Mouse (Mus musculus): ENCODE measurements around the gene Lrrc8b. TPM values are rescaled to one million over a fixed set of nuclear protein-coding genes. Genes with fewer than 3 reads are reported as not detected.
A peak's percentile ranks its signal among the peaks of the same experiment; 100 is the strongest.

Lrrc8b gene
- polyA plus RNA-seq, 1 experiment from 2014 or later = 28.5 TPM

DNA sequence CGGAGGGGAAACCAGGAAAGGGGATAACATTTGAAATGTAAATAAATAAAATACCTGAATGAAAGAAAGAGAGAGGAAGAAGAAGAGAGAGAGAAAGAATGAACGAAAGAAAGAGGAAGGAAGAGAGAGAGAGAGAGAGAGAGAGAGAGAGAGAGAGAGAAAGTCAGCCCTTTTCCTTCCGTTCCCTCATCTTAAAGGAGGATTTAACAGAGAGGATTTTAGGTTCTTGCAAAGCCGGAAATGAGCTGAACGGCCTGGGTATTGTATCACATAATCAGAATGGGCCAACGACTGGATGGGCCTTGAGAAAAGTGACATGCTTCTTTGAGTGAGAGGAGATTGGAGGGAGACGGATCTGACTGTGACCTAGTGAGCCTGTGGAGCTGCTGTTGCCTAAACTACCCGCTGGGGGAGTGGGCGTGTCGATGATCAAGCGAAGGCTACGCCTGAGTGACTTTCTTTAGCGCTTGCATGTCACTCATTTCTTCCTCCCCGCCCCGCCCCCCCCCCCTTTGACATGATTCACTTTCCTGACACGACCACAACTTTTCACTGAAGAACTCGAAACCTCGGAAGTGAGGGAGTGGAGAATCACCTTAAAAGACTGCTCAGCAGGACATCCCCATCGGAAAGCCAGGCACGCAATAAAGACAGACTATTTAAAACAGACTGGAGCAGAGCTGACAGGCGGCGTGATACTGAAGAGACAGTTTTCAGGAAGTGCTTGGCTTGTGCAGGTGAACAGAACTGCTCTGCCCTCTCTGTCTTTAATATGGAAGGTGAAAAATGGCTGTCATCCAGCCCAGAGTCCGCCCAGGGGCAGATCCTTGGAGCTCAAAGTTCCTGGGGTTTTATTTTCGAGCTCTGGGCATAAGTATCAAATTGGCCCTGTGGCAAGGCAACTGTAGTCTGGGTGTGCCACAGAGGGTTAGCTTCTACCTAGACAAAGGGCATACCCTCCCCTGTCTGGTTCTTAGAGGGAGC, 79.6 kb downstream of the Lrrc8b start:
- no peaks in the 10 kb centered on the region for H3K27me3 ChIP-seq (ENCODE audit: control insufficient read depth, insufficient read depth, low read length)
- 0 out of 2 replicates have a peak overlapping the region, but pooled peaks have one; percentile 20 for H3K27ac ChIP-seq (replicated peaks; ENCODE audit: low read depth, low read length)
- peak overlapping the region; percentile 45 for H3K4me2 ChIP-seq (ENCODE audit: low read length)
- ATAC-seq (ENCODE audit: low FRiP score, low TSS enrichment) (peak; percentile 72), DNase-seq (peak; percentile 85)
- 0 out of 2 replicates have a peak overlapping the region, but pooled peaks have one; percentile 16 for H3K9ac ChIP-seq (replicated peaks; ENCODE audit: low read length)
- H3K36me3 ChIP-seq (ENCODE audit: control insufficient read depth, insufficient read depth, low read length) = no peaks in the 10 kb centered on the region
- WGBS = 2% methylated on average over 24 of the region's 24 CpGs
- H3K4me1 ChIP-seq (ENCODE audit: control insufficient read depth, insufficient read depth, low read length) = peaks cover 39% of the 10 kb centered on the region
- H3K9me3 ChIP-seq (ENCODE audit: control insufficient read depth, low read length) = no peaks in the 10 kb centered on the region
- H3K4me3 ChIP-seq (replicated peaks; ENCODE audit: low read depth, low read length) = peak overlapping the region; percentile 3; the same call in 1 of the 2 replicates

DNA sequence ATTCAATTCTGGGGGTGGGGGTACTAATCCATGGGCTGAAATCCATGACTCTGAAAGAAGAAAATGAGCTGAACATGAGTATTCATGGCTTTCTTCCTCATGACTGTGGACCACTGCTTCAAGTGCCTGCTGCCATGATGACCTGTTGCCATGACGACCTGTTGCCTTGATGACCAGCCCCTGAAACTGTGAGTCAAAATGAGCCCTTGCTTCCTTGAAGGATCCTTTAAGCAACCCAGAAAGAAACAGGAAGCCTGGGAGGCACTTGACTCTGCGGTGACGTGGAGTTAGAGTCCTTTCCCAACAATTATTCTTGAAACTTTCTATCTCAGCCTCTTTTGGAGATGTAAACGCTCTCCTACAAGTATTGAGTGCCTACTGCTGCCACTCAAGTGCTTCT, 80.6 kb downstream of the Lrrc8b start:
- Histone ChIP-seq H3K4me3 (replicated peaks; ENCODE audit: low read depth, low read length) (no peak overlapping the region), H3K9me3 (ENCODE audit: control insufficient read depth, low read length) (no peaks in the 10 kb centered on the region), H3K9ac (replicated peaks; ENCODE audit: low read length) (no peak overlapping the region), H3K27ac (replicated peaks; ENCODE audit: low read depth, low read length) (no peak overlapping the region), H3K4me2 (ENCODE audit: low read length) (peak overlapping the region; percentile 45; the same call in 1 of the 2 replicates), H3K4me1 (ENCODE audit: control insufficient read depth, insufficient read depth, low read length) (peaks cover 40% of the 10 kb centered on the region), H3K36me3 (ENCODE audit: control insufficient read depth, insufficient read depth, low read length) (no peaks in the 10 kb centered on the region), H3K27me3 (ENCODE audit: control insufficient read depth, insufficient read depth, low read length) (no peaks in the 10 kb centered on the region)
- ATAC-seq (ENCODE audit: low FRiP score, low TSS enrichment) (no peak), DNase-seq (no peak)
- 73% methylated on average over 4 of the region's 4 CpGs for WGBS

DNA sequence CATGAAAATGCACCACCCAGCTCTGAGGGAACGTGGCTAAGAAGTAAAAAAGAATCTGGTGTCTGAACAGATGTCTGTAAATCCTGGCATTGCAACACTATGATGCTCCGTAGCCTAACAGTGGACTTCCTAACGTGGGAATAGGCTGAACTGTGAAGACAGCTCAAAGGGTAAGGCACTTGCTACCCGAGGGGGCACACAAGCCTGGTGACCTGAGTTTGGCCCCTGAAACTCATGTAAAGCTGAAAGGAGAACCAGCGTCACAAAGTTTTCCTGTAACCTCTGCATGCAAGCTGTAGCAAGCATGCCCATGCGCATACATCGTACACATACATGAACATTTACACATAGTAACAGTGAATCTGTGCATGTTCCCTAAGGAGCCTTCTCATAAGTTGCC, 81.0 kb downstream of the Lrrc8b start:
- DNase-seq (no peak), ATAC-seq (ENCODE audit: low FRiP score, low TSS enrichment) (no peak)
- H3K27me3 ChIP-seq (ENCODE audit: control insufficient read depth, insufficient read depth, low read length) = no peaks in the 10 kb centered on the region
- H3K27ac ChIP-seq (replicated peaks; ENCODE audit: low read depth, low read length) = no peak overlapping the region
- WGBS = 72% methylated on average over 7 of the region's 7 CpGs
- no peak overlapping the region for H3K4me2 ChIP-seq (ENCODE audit: low read length)
- H3K4me1 ChIP-seq (ENCODE audit: control insufficient read depth, insufficient read depth, low read length) = peaks cover 40% of the 10 kb centered on the region
- H3K9me3 ChIP-seq (ENCODE audit: control insufficient read depth, low read length) = no peaks in the 10 kb centered on the region
- H3K9ac ChIP-seq (replicated peaks; ENCODE audit: low read length) = no peak overlapping the region
- no peak overlapping the region for H3K4me3 ChIP-seq (replicated peaks; ENCODE audit: low read depth, low read length)
- H3K36me3 ChIP-seq (ENCODE audit: control insufficient read depth, insufficient read depth, low read length) = no peaks in the 10 kb centered on the region

DNA sequence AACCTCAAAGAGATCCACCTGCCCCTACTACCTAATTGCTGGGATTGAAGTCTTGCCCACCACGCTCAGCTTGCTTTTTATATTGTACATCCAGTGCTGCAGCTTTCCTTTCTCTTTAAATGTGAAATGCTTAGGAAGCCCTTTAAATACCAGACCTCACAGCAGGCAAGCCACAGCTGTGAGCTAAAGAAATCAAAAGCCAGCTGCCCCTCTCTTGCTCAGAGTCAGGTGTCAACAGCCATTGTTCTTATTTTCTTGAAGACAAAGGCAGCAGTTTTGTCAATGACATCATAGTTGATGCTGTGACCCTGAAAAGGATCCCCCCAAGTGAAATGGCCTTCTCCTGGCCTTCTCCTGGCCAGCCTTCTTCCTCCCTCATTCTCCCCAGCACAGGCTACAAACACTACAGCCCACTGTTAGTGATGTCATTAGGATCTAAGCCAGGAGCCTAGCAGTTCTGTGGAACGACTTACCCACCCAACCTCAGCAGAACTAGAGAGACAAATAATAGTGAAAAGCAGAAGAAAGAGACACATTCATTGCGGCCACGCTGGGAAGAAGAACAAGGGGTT, 82.9 kb downstream of the Lrrc8b start:
- Histone ChIP-seq H3K9ac (replicated peaks; ENCODE audit: low read length) (no peak overlapping the region), H3K27me3 (ENCODE audit: control insufficient read depth, insufficient read depth, low read length) (no peaks in the 10 kb centered on the region), H3K4me2 (ENCODE audit: low read length) (no peak overlapping the region), H3K4me1 (ENCODE audit: control insufficient read depth, insufficient read depth, low read length) (peaks cover 35% of the 10 kb centered on the region), H3K4me3 (replicated peaks; ENCODE audit: low read depth, low read length) (no peak overlapping the region), H3K27ac (replicated peaks; ENCODE audit: low read depth, low read length) (no peak overlapping the region), H3K9me3 (ENCODE audit: control insufficient read depth, low read length) (no peaks in the 10 kb centered on the region), H3K36me3 (ENCODE audit: control insufficient read depth, insufficient read depth, low read length) (no peaks in the 10 kb centered on the region)
- ATAC-seq (ENCODE audit: low FRiP score, low TSS enrichment) (no peak), DNase-seq (peak; percentile 41)
- WGBS = 43% methylated on average over 4 of the region's 4 CpGs

DNA sequence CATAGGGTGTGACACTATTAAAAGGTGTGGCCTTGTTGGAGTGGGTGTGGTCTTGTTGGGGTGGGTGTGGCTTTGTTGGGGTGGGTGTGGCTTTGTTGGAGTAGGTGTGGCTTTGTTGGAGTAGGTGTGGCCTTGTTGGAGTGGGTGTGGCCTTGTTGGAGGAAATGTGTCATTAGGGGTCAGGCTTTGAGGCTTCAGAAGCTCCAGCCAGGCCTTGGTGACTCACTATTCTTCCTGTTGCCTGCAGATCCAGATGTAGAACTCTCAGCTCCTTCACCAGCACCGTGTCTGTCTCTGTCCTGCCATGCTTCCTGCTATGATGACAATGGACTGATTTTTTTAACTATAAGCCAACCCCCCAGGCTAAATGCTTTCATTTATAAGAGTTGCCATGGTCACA, 83.8 kb downstream of the Lrrc8b start:
- WGBS = 34% methylated on average over 1 of the region's 1 CpGs
- Histone ChIP-seq H3K27me3 (ENCODE audit: control insufficient read depth, insufficient read depth, low read length) (no peaks in the 10 kb centered on the region), H3K4me2 (ENCODE audit: low read length) (no peak overlapping the region), H3K9me3 (ENCODE audit: control insufficient read depth, low read length) (no peaks in the 10 kb centered on the region), H3K36me3 (ENCODE audit: control insufficient read depth, insufficient read depth, low read length) (no peaks in the 10 kb centered on the region), H3K4me3 (replicated peaks; ENCODE audit: low read depth, low read length) (no peak overlapping the region), H3K9ac (replicated peaks; ENCODE audit: low read length) (no peak overlapping the region), H3K27ac (replicated peaks; ENCODE audit: low read depth, low read length) (no peak overlapping the region), H3K4me1 (ENCODE audit: control insufficient read depth, insufficient read depth, low read length) (peaks cover 28% of the 10 kb centered on the region)
- ATAC-seq (ENCODE audit: low FRiP score, low TSS enrichment) = no peak
- DNase-seq = no peak

DNA sequence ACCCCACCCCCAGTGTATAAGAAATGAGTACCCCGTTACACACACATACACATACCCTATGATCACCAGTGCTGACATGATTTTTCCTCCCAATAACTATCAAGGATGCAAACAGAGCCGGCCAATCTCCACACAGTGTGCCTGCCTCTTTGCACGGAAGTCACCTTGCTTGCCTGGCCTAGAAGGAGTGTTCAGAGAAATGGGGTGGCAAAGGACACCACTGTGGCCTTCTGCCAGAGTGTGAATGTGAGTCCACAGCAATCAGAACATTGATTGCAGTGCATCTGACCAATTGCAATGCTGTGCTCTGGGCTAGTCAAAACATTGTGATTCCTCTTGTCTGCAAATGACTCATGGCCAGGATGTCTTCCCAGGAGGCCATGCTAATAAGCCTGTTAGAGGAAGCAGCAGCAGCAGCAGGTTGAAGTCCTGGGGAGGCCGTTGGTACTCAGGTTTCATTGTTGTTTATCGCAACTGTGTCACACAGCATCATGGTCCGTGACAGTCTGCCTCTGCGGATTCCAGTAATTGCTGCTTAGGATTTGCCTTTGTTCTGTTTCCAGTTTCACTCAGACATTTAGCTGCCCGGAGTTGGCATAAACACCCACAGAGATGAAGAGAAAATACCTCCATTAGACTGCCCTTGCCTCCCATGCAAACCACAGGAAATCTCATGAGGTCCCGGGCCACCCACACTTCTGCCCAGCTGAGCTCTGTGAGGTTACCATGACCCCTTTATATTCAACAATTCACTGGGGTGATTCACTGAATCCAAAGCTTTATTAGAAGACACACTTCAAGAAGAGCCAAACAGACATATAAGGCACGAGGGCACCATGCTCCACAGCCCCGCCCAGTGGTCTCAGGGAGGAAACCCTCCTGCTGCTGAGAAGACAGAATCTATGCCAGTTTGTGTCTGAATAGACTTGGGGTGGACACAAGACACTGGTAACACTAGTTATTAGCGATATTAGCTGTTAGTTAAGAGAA, 84.9 kb downstream of the Lrrc8b start:
- ATAC-seq (ENCODE audit: low FRiP score, low TSS enrichment) = peak; percentile 43; the same call in 1 of the 2 replicates
- Histone ChIP-seq H3K9ac (replicated peaks; ENCODE audit: low read length) (no peak overlapping the region), H3K27ac (replicated peaks; ENCODE audit: low read depth, low read length) (peak overlapping the region; percentile 41), H3K4me3 (replicated peaks; ENCODE audit: low read depth, low read length) (no peak overlapping the region), H3K36me3 (ENCODE audit: control insufficient read depth, insufficient read depth, low read length) (no peaks in the 10 kb centered on the region), H3K4me1 (ENCODE audit: control insufficient read depth, insufficient read depth, low read length) (peaks cover 19% of the 10 kb centered on the region; the same call in 1 of the 2 replicates), H3K27me3 (ENCODE audit: control insufficient read depth, insufficient read depth, low read length) (no peaks in the 10 kb centered on the region), H3K4me2 (ENCODE audit: low read length) (no peak overlapping the region), H3K9me3 (ENCODE audit: control insufficient read depth, low read length) (no peaks in the 10 kb centered on the region)
- peak; percentile 55 for DNase-seq
- WGBS = 41% methylated on average over 12 of the region's 12 CpGs

DNA sequence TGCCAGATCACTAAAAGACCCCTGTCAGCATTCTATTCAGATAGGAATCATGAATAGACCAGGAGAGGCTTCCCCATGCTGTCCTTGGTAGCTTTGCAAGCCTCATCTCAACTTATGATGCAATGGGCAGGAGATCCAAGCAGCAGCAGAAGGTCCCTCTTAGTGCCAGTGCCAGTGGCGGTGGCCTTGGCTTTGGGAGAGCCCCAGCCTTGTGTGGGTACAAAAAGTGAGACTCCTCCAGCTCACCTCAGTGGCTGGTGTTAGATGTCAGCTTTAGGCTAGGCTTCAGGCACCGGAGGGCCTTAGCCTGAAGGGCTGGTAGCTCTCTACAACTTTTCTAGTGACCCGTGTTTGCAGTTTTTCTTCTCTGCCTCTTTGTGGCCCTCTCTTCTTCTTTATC, 85.6 kb downstream of the Lrrc8b start:
- H3K9me3 ChIP-seq (ENCODE audit: control insufficient read depth, low read length) = no peaks in the 10 kb centered on the region
- H3K27me3 ChIP-seq (ENCODE audit: control insufficient read depth, insufficient read depth, low read length) = no peaks in the 10 kb centered on the region
- no peak overlapping the region for H3K4me3 ChIP-seq (replicated peaks; ENCODE audit: low read depth, low read length)
- no peak for ATAC-seq (ENCODE audit: low FRiP score, low TSS enrichment)
- H3K9ac ChIP-seq (replicated peaks; ENCODE audit: low read length) = no peak overlapping the region
- DNase-seq = no peak
- peaks cover 12% of the 10 kb centered on the region; the same call in 1 of the 2 replicates for H3K4me1 ChIP-seq (ENCODE audit: control insufficient read depth, insufficient read depth, low read length)
- no peak overlapping the region; the same call in 1 of the 2 replicates for H3K27ac ChIP-seq (replicated peaks; ENCODE audit: low read depth, low read length)
- H3K4me2 ChIP-seq (ENCODE audit: low read length) = no peak overlapping the region
- no peaks in the 10 kb centered on the region for H3K36me3 ChIP-seq (ENCODE audit: control insufficient read depth, insufficient read depth, low read length)
- WGBS = 83% methylated on average over 3 of the region's 3 CpGs

DNA sequence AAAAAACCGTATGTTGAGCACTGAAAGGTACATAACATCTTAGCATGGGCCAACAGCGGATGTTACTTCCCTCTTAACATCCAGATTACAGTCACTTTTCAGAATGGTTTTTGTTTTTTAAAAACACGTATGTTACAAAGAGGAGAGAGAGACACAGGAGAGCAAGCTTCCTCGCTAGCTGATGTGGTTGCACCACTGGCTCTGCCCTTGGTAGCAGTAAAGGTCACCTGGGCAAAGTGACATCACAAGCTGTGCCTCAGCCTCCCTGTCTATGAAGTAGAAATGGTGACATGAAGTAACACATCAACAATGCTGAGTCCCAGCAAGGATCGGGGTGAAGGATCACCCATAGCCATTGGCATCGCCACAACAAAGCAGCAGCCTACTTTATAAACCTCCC, 93.2 kb downstream of the Lrrc8b start:
- Histone ChIP-seq H3K9ac (replicated peaks; ENCODE audit: low read length) (no peak overlapping the region), H3K4me3 (replicated peaks; ENCODE audit: low read depth, low read length) (no peak overlapping the region), H3K36me3 (ENCODE audit: control insufficient read depth, insufficient read depth, low read length) (no peaks in the 10 kb centered on the region), H3K9me3 (ENCODE audit: control insufficient read depth, low read length) (no peaks in the 10 kb centered on the region), H3K4me1 (ENCODE audit: control insufficient read depth, insufficient read depth, low read length) (no peaks in the 10 kb centered on the region), H3K27me3 (ENCODE audit: control insufficient read depth, insufficient read depth, low read length) (no peaks in the 10 kb centered on the region), H3K4me2 (ENCODE audit: low read length) (no peak overlapping the region), H3K27ac (replicated peaks; ENCODE audit: low read depth, low read length) (no peak overlapping the region)
- ATAC-seq (ENCODE audit: low FRiP score, low TSS enrichment) (no peak), DNase-seq (no peak)
- WGBS = 92% methylated on average over 6 of the region's 6 CpGs

Measured in midbrain, embryonic 14.5 days (tissue).